Mouse (Mus musculus) liver, postnatal 0 days (tissue): ENCODE results near the gene Bcl2l10.

Source experiments
- CTCF ChIP-seq: sonication (generic); IDR thresholded peaks from 2 replicates; pipeline ENCODE4 v1.5.1; 2016; ENCODE audit warnings: antibody characterized with exemption, low read depth
- EP300 ChIP-seq: IDR thresholded peaks from 2 replicates; pipeline ENCODE4 v1.6.1; 2016; ENCODE audit warnings: antibody characterized with exemption, low read depth, mild to moderate bottlenecking

DNA sequence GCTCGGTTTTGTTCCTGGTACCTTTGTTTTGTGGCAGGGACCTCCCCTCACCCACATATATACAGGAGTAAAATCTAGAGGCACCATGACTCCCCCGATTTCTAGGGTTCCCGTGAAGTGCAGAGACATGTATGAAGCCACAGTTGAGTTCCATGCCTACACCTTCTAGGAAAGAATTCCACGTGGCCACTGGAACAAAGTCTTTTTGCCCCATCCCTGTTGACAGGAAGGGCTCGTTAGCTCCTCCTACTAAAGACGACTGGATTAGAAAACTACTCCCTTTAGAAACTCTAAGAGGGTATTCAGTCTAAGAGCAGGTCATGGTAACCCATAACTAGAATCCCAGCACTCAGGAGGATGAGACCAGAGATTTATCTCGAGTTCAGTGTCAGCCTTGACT lies 43.3 kb upstream of the Bcl2l10 start:
- TF ChIP-seq CTCF = no peak
- no peak for TF ChIP-seq EP300
